Mouse (Mus musculus): ENCODE data around the gene Hsf2bp. TPM values are rescaled to one million over a fixed set of nuclear protein-coding genes. Genes with fewer than 3 reads are reported as not detected.

Hsf2bp gene
- polyA plus RNA-seq, 1 experiment = 0.36 TPM

GRCm38 (mm10) chr17:32028301-32028700 lies 7.8 kb downstream of the Hsf2bp start:
- no peaks in the 10 kb centered on the region; the same call in 1 of the 2 replicates for H3K27me3 ChIP-seq (ENCODE audit: control insufficient read depth, insufficient read depth, low read length)
- no peak for DNase-seq
- TF ChIP-seq CTCF (IDR thresholded peaks at IDR 0.05; ENCODE audit: borderline replicate concordance, insufficient read depth, low read depth, low read length) = no peak
- no peak for TF ChIP-seq POLR2A (IDR thresholded peaks at IDR 0.05; ENCODE audit: borderline replicate concordance, insufficient read depth, low read length)
- WGBS = 74% methylated on average over 3 of the region's 3 CpGs
- H3K27ac ChIP-seq (ENCODE audit: insufficient read depth, low read length) = no peak overlapping the region
- no peak overlapping the region for H3K4me3 ChIP-seq (replicated peaks; ENCODE audit: insufficient read depth, low read depth, low read length)
- H3K4me1 ChIP-seq (ENCODE audit: control insufficient read depth, insufficient read depth, low read length) = no peaks in the 10 kb centered on the region

GRCm38 (mm10) chr17:32027666-32028065 lies 8.5 kb downstream of the Hsf2bp start:
- whole genome bisulfite sequencing = 28% methylated on average over 3 of the region's 3 CpGs

GRCm38 (mm10) chr17:32025386-32025785 lies 10.8 kb downstream of the Hsf2bp start:
- TF ChIP-seq CTCF (IDR thresholded peaks at IDR 0.05; ENCODE audit: borderline replicate concordance, insufficient read depth, low read depth, low read length) (peak; percentile 73), POLR2A (IDR thresholded peaks at IDR 0.05; ENCODE audit: borderline replicate concordance, insufficient read depth, low read length) (no peak)
- no peaks in the 10 kb centered on the region for H3K4me1 ChIP-seq (ENCODE audit: control insufficient read depth, insufficient read depth, low read length)
- no peak overlapping the region for H3K4me3 ChIP-seq (replicated peaks; ENCODE audit: insufficient read depth, low read depth, low read length)
- no peak overlapping the region for H3K27ac ChIP-seq (ENCODE audit: insufficient read depth, low read length)
- 5% methylated on average over 2 of the region's 2 CpGs for WGBS
- peak; percentile 24 to 26 for DNase-seq
- no peaks in the 10 kb centered on the region; the same call in 1 of the 2 replicates for H3K27me3 ChIP-seq (ENCODE audit: control insufficient read depth, insufficient read depth, low read length)

More at GRCm38 (mm10) chr17:32027666-32028065, 8.5 kb downstream of the Hsf2bp start:
- Histone ChIP-seq H3K27me3 (ENCODE audit: control insufficient read depth, insufficient read depth, low read length) (no peaks in the 10 kb centered on the region; the same call in 1 of the 2 replicates), H3K27ac (ENCODE audit: insufficient read depth, low read length) (no peak overlapping the region), H3K4me1 (ENCODE audit: control insufficient read depth, insufficient read depth, low read length) (no peaks in the 10 kb centered on the region), H3K4me3 (replicated peaks; ENCODE audit: insufficient read depth, low read depth, low read length) (no peak overlapping the region)
- TF ChIP-seq POLR2A (IDR thresholded peaks at IDR 0.05; ENCODE audit: borderline replicate concordance, insufficient read depth, low read length) = no peak
- peak; percentile 13; the same call in 1 of the 2 replicates for TF ChIP-seq CTCF (IDR thresholded peaks at IDR 0.05; ENCODE audit: borderline replicate concordance, insufficient read depth, low read depth, low read length)
- DNase-seq = peak in 1 of 2 experiments; percentile 22

- H3K4me1 ChIP-seq (ENCODE audit: control insufficient read depth, insufficient read depth, low read length) = no peaks in the 10 kb centered on the region
- no peak overlapping the region for H3K27ac ChIP-seq (ENCODE audit: insufficient read depth, low read length)
- H3K4me3 ChIP-seq (replicated peaks; ENCODE audit: insufficient read depth, low read depth, low read length) = no peak overlapping the region
- DNase-seq = no peak
- H3K27me3 ChIP-seq (ENCODE audit: control insufficient read depth, insufficient read depth, low read length) = no peaks in the 10 kb centered on the region; the same call in 1 of the 2 replicates
- 69% methylated on average over 5 of the region's 5 CpGs for WGBS
- TF ChIP-seq CTCF (IDR thresholded peaks at IDR 0.05; ENCODE audit: borderline replicate concordance, insufficient read depth, low read depth, low read length) (no peak), POLR2A (IDR thresholded peaks at IDR 0.05; ENCODE audit: borderline replicate concordance, insufficient read depth, low read length) (no peak)
Observed at GRCm38 (mm10) chr17:32024671-32025073, 11.5 kb downstream of the Hsf2bp start.

- no peak for TF ChIP-seq POLR2A (IDR thresholded peaks at IDR 0.05; ENCODE audit: borderline replicate concordance, insufficient read depth, low read length)
- no peak for TF ChIP-seq CTCF (IDR thresholded peaks at IDR 0.05; ENCODE audit: borderline replicate concordance, insufficient read depth, low read depth, low read length)
- Histone ChIP-seq H3K4me1 (ENCODE audit: control insufficient read depth, insufficient read depth, low read length) (no peaks in the 10 kb centered on the region), H3K4me3 (replicated peaks; ENCODE audit: insufficient read depth, low read depth, low read length) (no peak overlapping the region), H3K27ac (ENCODE audit: insufficient read depth, low read length) (no peak overlapping the region), H3K27me3 (ENCODE audit: control insufficient read depth, insufficient read depth, low read length) (no peaks in the 10 kb centered on the region; the same call in 1 of the 2 replicates)
- WGBS = 40% methylated on average over 8 of the region's 8 CpGs
- no peak for DNase-seq
Observed at GRCm38 (mm10) chr17:32023088-32023487, 13.1 kb downstream of the Hsf2bp start.

GRCm38 (mm10) chr17:32022551-32022950 lies 13.6 kb downstream of the Hsf2bp start:
- Histone ChIP-seq H3K4me3 (replicated peaks; ENCODE audit: insufficient read depth, low read depth, low read length) (no peak overlapping the region), H3K4me1 (ENCODE audit: control insufficient read depth, insufficient read depth, low read length) (no peaks in the 10 kb centered on the region), H3K27ac (ENCODE audit: insufficient read depth, low read length) (no peak overlapping the region), H3K27me3 (ENCODE audit: control insufficient read depth, insufficient read depth, low read length) (no peaks in the 10 kb centered on the region; the same call in 1 of the 2 replicates)
- TF ChIP-seq POLR2A (IDR thresholded peaks at IDR 0.05; ENCODE audit: borderline replicate concordance, insufficient read depth, low read length) (no peak), CTCF (IDR thresholded peaks at IDR 0.05; ENCODE audit: borderline replicate concordance, insufficient read depth, low read depth, low read length) (no peak)
- no peak for DNase-seq
- WGBS = 77% methylated on average over 6 of the region's 6 CpGs

- no peak for DNase-seq
- Histone ChIP-seq H3K27me3 (ENCODE audit: control insufficient read depth, insufficient read depth, low read length) (no peaks in the 10 kb centered on the region; the same call in 1 of the 2 replicates), H3K4me3 (replicated peaks; ENCODE audit: insufficient read depth, low read depth, low read length) (no peak overlapping the region), H3K27ac (ENCODE audit: insufficient read depth, low read length) (no peak overlapping the region), H3K4me1 (ENCODE audit: control insufficient read depth, insufficient read depth, low read length) (no peaks in the 10 kb centered on the region)
- WGBS = 95% methylated on average over 3 of the region's 3 CpGs
- TF ChIP-seq POLR2A (IDR thresholded peaks at IDR 0.05; ENCODE audit: borderline replicate concordance, insufficient read depth, low read length) = no peak
- no peak for TF ChIP-seq CTCF (IDR thresholded peaks at IDR 0.05; ENCODE audit: borderline replicate concordance, insufficient read depth, low read depth, low read length)
Observed at GRCm38 (mm10) chr17:32021981-32022380, 14.2 kb downstream of the Hsf2bp start.

- WGBS = 66% methylated on average over 5 of the region's 5 CpGs
- H3K4me3 ChIP-seq (replicated peaks; ENCODE audit: insufficient read depth, low read depth, low read length) = no peak overlapping the region
- no peaks in the 10 kb centered on the region for H3K4me1 ChIP-seq (ENCODE audit: control insufficient read depth, insufficient read depth, low read length)
- H3K27me3 ChIP-seq (ENCODE audit: control insufficient read depth, insufficient read depth, low read length) = no peaks in the 10 kb centered on the region; the same call in 1 of the 2 replicates
- no peak for TF ChIP-seq POLR2A (IDR thresholded peaks at IDR 0.05; ENCODE audit: borderline replicate concordance, insufficient read depth, low read length)
- TF ChIP-seq CTCF (IDR thresholded peaks at IDR 0.05; ENCODE audit: borderline replicate concordance, insufficient read depth, low read depth, low read length) = no peak
- no peak for DNase-seq
- no peak overlapping the region for H3K27ac ChIP-seq (ENCODE audit: insufficient read depth, low read length)
Observed at GRCm38 (mm10) chr17:32018127-32018894, 17.8 kb downstream of the Hsf2bp start.
